Mouse (Mus musculus) bone marrow, adult 2 months (tissue): ENCODE results near the gene 2310057N15Rik. TPM values are rescaled to one million over a fixed set of nuclear protein-coding genes. Genes with fewer than 3 reads are reported as not detected.

Experiments used
- H3K27ac ChIP-seq: fragments of 200-500 bp; 2 replicates; pipeline ENCODE4 v1.5.1; 2012; ENCODE audit warnings: low read depth, mild to moderate bottlenecking, control low read depth, inconsistent platforms, low read length; ENCODE audit not compliant: control insufficient read depth, poor library complexity, insufficient read depth
- H3K4me1 ChIP-seq: fragments of 200-500 bp; 2 replicates; pipeline ENCODE4 v1.6.1; 2011; ENCODE audit warnings: low read length; ENCODE audit not compliant: control insufficient read depth, insufficient read depth
- H3K4me3 ChIP-seq: fragments of 200-500 bp; replicated peaks from 2 replicates; pipeline ENCODE3; 2011; ENCODE audit warnings: mild to moderate bottlenecking, low read depth, low read length, control low read depth; ENCODE audit not compliant: control insufficient read depth
- CTCF ChIP-seq: fragments of 200-500 bp; IDR thresholded peaks from 2 replicates; pipeline ENCODE4 v1.5.1; 2011; ENCODE audit warnings: low read length, control low read depth; ENCODE audit not compliant: control insufficient read depth, insufficient read depth
- POLR2A ChIP-seq: fragments of 200-500 bp; IDR thresholded peaks from 2 replicates; pipeline ENCODE4 v1.6.1; 2011; ENCODE audit warnings: low read depth, mild to moderate bottlenecking, control low read depth, low read length, borderline replicate concordance; ENCODE audit not compliant: control insufficient read depth
- WGBS: fragments of 180-500 bp; shearing (Covaris S2); methylation state at CpG from one replicate; pipeline ENCODE4 v1.1.7; 2018; 5-methylcytosine and 5-hydroxymethylcytosine counted together
- polyA plus RNA-seq: library from polyadenylated mRNA; stranded (reverse); fragments of >200 nt; gene quantifications from 2 replicates; pipeline ENCODE4 v1.2.4, GENCODE M21; 2011; ENCODE audit warnings: low replicate concordance; ENCODE audit not compliant: missing spikeins, insufficient read depth, insufficient read length

Gene 2310057N15Rik
- polyA plus RNA-seq, 1 experiment, result not detected

DNA sequence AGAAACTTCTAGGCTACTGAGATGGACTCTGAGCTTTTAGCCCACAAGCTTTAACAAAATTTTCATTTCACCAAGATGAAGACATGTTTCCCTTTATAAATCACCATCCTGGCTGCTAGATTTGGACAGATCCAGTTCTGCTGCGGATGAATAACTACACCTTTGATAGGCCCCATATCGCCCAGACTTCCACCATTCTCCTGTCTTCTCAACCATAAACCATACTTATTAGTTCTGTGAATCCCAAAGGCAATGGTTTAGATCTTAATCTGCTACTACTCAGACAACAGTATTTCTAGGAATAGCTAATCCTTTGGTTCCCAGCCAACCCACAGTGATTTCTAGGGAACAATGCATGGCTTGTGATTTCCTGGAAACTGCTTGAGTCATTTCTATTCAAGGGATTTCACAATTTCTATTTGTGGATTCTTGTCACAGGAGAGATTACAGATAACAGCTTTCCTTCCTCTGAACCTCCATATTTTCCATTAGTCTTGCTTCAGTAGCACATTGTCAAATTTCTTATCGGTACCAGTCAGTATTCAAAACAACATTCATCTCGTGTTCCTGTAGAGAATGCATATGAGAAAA is 29.2 kb downstream of the 2310057N15Rik start:
- WGBS, result 55% methylated on average over 4 of the region's 4 CpGs
- Histone ChIP-seq H3K4me1 (no peaks in the 10 kb centered on the region), H3K4me3 (no peak overlapping the region), H3K27ac (no peak overlapping the region)
- TF ChIP-seq CTCF, result no peak
- no peak for TF ChIP-seq POLR2A

DNA sequence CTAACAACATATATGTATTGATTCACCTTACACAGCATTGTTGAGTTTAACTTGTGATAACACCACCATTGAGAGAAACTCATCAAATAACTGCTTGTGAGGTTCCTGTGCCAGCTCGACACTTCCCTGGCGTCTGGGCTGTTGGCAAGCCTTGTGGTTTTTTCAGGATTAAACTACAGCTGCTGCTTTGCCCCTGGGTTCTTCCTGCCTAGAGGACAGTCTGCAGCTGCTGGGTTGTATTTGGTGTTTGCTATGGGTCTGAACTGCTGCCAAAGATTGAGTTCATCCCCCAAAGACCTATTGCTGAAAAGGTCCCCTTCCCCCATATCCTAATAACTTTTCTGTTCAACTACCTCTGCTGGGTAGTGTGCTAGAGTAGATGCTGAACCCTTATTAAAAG is 38.6 kb downstream of the 2310057N15Rik start:
- H3K4me1 ChIP-seq, result no peaks in the 10 kb centered on the region
- TF ChIP-seq POLR2A (no peak), CTCF (no peak)
- 39% methylated on average over 2 of the region's 2 CpGs for WGBS
- H3K4me3 ChIP-seq, result no peak overlapping the region
- no peak overlapping the region for H3K27ac ChIP-seq

DNA sequence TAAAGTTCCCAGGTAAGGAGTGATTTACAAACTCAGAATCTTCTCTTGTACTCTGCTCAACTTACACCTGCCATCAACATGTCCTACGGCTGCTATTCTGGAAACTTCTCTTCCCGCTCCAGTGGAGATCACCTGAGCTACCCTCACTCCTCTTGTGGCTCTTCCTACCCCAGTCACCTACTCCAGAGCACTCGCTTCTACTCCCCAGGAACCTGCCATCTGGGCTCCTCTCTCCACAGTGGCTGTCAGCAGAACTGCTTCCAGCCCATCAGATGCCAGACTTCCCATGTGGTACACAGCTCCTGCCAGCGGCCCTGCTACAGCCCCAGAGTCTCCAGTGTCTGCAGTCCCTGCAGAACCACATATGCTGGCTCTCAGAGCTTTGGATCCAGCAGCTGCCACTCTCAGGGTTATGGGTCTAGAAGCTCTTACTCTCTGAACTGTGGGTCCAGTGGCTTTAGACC is 45.2 kb downstream of the 2310057N15Rik start, which contains the start of gene Krtap13-1:
Gene Krtap13-1, plus strand, starts transcription at position 51 of the 464 bp plus-strand sequence.
- Histone ChIP-seq H3K4me3 (no peak within 1 kb of the TSS), H3K4me1 (no peaks in the 10 kb centered on the region), H3K27ac (no peak within 1 kb of the TSS)
- WGBS, result 71% methylated on average over 4 of the region's 4 CpGs
- no peak for TF ChIP-seq CTCF
- no peak for TF ChIP-seq POLR2A

Other genes with a start within 250 kb of the 2310057N15Rik start
- not detected in 2 replicates for gene Cldn8, start 211.0 kb downstream of the 2310057N15Rik start, polyA plus RNA-seq
- gene Krtap24-1, start 161.9 kb downstream of the 2310057N15Rik start, polyA plus RNA-seq, result not detected in 2 replicates
- gene 2310079G19Rik, start 146.5 kb downstream of the 2310057N15Rik start, polyA plus RNA-seq, result not detected in 2 replicates
- not detected in 2 replicates for gene Krtap26-1, start 126.4 kb downstream of the 2310057N15Rik start, polyA plus RNA-seq
- not detected in 2 replicates for gene Krtap27-1, start 102.5 kb downstream of the 2310057N15Rik start, polyA plus RNA-seq
- gene 2310061N02Rik, start 66.2 kb downstream of the 2310057N15Rik start, polyA plus RNA-seq, result not detected in 2 replicates
- not detected in 2 replicates for gene Krtap13-1, start 45.3 kb downstream of the 2310057N15Rik start, polyA plus RNA-seq
- gene Krtap13, start 22.6 kb downstream of the 2310057N15Rik start, polyA plus RNA-seq, result not detected in 2 replicates
- gene 2310034C09Rik, start 15.4 kb downstream of the 2310057N15Rik start, polyA plus RNA-seq, result not detected in 2 replicates
- gene Gm5965, start 3.7 kb upstream of the 2310057N15Rik start, polyA plus RNA-seq, result not detected in 2 replicates
- gene Gm20741, start 38.0 kb upstream of the 2310057N15Rik start, polyA plus RNA-seq, result not detected in 2 replicates
- not detected in 2 replicates for gene Krtap15, start 46.0 kb upstream of the 2310057N15Rik start, polyA plus RNA-seq
- gene Krtap14, start 51.9 kb upstream of the 2310057N15Rik start, polyA plus RNA-seq, result not detected in 2 replicates
- not detected in 2 replicates for gene Krtap19-1, start 95.2 kb upstream of the 2310057N15Rik start, polyA plus RNA-seq
- gene Krtap19-2, start 100.1 kb upstream of the 2310057N15Rik start, polyA plus RNA-seq, result not detected in 2 replicates
- not detected in 2 replicates for gene Krtap19-3, start 103.8 kb upstream of the 2310057N15Rik start, polyA plus RNA-seq
- gene Krtap19-4, start 110.9 kb upstream of the 2310057N15Rik start, polyA plus RNA-seq, result not detected in 2 replicates
- not detected in 2 replicates for gene Krtap19-5, start 122.3 kb upstream of the 2310057N15Rik start, polyA plus RNA-seq
- not detected in 2 replicates for gene Krtap19-9b, start 158.1 kb upstream of the 2310057N15Rik start, polyA plus RNA-seq
- not detected in 2 replicates for gene Krtap16-3, start 188.7 kb upstream of the 2310057N15Rik start, polyA plus RNA-seq
- gene Krtap22-2, start 236.6 kb upstream of the 2310057N15Rik start, polyA plus RNA-seq, result not detected in 2 replicates
- gene Gm10229, start 241.1 kb upstream of the 2310057N15Rik start, polyA plus RNA-seq, result not detected in 2 replicates